Mouse (Mus musculus) MEL-GATA-1-ER (cell line): ENCODE data around the gene Tmeff2.

ENCODE experiments used
- DNase-seq: peaks from one replicate; pipeline ENCODE4 v3.0.0-alpha.2; 2012; ENCODE audit warnings: low read depth; ENCODE audit errors: extremely low read depth

Tmeff2 gene

DNA sequence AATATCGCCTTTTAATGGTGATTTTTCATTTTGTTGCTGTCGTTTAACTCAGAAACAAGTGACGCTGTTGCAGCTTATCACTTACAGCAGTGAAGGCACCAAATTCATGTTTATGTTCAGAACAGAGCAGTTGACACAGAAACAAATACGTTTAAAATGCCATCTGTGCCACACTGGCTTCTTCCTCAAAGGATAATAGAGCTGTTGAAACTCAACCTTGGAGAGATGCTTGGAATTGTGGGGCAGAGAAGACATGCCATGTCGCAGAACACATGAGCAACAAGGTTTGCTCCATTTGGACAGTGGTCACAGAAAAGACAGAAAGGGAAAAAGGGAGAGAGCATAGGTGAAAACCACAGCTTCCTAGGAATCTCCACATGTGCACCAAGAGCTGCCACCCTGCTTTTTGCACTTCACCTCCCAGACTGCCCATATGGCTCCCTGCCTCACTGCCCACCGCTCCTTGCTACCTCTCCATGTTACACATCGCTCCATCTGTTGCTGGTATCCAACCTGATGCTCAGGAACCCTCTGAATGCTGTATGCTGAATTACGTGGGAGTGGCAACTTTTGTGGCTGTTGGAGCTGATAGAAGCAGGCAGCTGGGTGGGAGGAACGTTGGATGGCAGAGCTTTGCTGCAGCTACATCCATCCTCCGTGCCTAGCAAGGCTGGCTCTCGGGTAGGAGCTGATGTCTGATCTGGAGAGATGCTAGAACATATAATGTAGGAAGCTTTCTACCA lies 298.8 kb downstream of the Tmeff2 start:
- no peak for DNase-seq

DNA sequence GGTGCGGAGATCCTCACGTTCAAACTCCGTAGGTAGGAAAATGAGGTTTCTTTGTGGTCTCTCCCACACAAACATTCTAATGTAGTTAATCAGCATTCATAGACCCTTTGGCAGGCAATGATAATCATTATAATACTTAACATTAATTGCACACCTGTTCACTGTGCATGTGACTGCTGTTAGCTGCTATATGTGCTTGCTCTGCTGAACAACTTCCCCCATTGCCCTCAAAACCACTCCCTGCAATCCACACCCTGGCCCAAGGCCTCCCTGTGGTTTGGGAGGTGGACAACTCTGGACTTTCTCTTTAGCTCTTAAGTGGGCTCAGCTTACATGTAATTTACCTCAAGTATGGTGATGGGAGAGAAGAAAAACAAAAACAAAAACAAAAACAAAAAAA lies 299.5 kb downstream of the Tmeff2 start:
- DNase-seq = no peak

DNA sequence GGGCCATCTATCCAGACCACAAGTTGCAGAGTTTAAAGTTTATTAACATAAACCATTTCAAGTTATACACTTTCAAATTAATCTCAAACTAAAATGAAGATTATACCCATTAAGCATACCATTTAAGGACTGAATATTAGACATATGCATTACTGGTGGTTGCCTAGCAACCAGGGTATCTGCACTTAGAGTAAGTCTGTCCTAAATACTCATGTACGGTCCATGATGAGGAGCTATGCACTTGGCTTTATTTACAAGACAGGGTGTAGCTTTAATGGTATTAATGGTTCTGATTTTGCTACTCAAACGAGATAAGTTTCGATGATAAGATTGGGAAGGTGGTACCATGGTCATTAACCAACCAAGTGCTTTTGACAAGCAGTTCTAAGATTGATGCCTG lies 315.2 kb downstream of the Tmeff2 start:
- no peak for DNase-seq

DNA sequence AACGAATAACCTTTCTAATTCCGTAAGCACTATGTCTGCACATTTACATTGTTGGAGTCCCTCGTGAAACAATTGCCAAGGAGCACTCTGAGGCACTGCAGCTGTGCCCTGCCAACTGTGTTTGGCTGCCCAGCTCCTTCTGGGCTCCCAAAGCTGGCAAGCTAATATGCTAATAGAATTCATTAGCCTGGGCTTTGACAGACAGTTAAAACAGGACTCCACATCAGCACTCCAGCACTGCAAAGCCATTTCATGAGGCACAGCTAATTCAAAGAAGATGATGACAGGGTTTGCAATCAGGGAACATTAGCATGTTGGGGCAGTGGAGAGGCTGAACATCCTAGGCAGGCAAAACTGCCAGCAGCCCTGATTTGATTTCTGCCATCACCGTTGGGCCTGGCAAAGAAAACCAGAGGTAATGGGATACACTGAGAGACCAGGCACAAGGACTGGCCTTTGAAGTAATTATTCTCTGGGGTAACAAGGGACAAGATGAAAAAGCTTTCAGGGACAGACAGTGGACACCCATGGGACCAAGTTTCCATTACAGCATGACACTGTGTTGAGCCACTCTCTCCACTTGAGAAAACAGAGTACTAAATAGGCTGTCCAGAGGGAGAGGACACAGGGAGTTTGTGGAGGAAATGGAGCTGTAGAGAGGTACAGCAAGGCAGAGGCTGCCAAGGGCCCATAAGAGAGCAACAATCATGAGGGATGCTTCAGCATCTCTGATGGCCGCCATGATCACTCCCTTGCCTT lies 316.0 kb downstream of the Tmeff2 start:
- no peak for DNase-seq

DNA sequence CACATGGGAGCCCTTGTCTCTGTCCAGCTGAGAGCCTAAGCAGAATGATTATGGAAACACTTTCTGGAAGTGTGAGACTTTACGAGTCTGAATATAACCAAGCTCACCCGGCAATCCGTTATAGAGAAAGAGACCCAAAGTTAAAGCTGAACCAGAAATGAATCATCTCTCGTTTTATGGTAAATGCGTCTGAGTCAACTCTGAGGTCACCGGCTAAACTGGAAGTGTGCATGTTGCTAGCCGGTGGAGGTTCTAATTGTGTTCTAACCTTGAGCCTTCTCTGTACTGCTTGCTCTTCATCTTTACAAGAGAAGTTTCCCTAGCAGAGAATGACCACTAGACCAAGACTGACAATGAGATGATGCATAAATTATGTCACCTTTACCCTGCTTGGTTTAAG lies 316.8 kb downstream of the Tmeff2 start:
- no peak for DNase-seq

DNA sequence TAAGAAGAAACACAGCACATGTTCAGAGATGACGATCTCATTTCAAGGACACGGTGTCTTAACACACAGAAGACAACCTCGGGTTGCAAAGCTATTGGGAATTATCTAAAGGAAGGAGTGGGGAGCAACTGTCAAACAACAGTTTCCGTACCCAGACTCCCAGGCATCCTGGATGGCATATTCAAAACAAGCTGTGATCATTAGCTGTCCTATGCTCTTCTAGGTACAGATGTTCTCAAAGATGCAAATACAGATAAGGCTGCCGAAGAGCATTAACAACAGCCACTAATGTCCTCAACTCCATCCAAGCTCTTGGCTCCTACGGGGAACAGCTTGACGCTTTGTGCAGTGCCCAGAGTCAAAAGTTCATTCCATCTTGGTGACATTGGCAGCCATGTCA lies 324.7 kb downstream of the Tmeff2 start:
- no peak for DNase-seq
